Mouse (Mus musculus): ENCODE results near the gene Kcnj9.

Kcnj9 gene

DNA sequence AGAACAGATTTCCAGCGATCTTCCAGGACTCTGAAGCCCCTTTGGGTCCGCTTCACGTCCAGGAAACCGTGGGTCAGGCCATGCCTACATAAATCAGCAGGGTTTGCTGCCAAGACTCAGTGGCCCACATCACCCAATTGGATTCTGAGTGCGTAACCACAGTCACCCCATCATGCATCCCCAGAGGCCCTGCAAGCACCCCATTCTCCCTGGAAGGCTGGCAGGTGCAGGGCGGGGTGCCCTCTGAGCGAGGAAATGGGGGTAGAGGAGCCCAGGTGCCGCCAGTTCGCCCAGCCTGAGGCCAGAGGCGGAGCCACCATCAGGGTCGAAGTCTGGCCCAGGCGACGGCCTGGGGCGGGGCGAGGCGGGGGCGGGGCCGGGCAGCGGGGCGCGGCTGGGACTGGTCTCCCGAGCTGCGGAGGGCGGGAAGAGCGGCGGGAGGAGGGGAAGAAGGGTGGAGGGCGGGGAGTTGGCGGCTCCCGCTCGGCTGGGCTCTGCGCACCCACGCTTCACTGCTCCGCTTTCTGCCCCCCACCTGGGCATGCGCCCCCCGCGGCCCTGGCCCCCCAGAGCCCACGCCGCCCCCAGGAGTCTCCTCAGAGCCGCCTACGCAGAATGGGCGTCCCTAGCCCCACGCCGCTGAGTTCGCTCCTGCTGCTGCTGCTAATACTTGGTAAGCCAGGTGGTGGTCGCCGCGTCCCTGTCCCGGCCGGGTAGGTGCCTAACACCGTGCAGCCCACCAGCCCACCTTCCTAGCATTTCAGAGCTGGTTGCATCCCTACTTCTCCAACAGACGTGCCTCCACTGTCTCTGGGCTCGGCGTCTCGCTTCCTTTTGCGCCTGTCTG is 17.0 kb downstream of the Kcnj9 start:
- peak; percentile 92 to 93 for DNase-seq

DNA sequence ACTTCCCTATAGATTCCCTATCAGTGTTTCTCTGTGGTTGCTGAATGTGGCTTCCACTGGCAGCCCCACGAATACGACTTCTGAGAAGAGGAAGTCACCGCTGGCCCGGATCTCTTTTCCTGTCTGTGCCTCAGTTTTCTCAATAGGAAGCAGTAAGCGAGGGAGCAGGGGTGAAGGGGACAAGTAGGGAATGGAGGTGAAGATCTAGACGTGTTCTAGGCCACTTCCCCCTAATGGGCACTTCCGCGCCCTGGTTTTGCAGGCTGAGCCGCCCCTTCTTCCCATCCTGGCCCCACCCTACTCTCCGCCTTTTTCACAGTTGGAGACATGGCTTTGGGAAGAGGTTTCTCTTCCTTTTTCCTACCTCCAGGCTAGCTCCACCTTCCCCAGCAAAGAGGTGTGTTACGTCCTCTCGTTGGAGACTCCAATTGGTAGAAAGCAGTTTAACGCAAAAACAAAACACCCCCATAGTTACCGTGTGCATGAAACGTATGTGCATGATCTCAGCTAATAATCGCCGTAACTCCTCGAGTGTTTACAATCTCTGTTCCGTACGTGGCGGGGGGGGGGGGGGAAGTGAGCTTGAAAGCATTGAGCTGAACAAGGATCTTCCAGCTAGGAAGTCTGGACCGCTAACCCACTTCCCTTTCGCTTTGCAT is 17.7 kb downstream of the Kcnj9 start:
- DNase-seq = peak; percentile 80

DNA sequence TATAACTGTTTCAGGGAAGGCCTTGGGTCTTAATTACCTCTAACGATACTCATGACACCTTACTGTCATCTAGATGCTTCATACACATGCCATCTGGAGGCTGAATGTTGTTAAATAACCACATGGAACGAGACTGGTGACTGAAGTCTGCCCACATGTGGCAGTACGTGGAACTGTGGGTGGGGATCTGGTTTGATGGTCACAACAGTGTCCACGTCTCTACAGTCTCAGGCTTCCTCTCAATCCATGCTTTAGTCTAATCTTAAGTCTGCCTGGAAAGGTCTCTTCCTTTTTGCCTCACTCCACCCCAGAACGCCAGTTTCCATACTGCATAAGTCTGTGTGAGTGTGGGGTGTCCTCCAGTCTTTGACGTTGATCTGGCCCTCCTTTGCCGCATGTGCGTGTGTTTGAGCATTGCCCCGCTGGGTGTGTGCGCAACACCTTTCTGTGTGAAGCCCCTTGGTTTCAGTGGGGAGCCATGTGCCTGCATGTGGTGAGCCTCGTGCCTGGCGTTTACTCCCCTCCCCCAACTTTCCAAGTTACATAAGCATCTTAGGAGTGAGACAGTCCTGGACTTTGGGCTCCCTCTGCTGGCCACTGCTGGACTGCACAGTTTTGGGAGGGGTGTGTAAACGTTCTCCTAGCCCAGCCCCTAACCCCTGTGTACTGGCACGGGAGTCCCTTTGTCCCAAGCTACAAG is 19.3 kb downstream of the Kcnj9 start:
- DNase-seq = peak; percentile 90 to 94

GRCm38 (mm10) chr1:172308409-172308808 is 20.7 kb downstream of the Kcnj9 start:
- DNase-seq = no peak

GRCm38 (mm10) chr1:172307936-172308335 is 21.2 kb downstream of the Kcnj9 start:
- peak in 1 of 2 experiments; percentile 61 for DNase-seq

GRCm38 (mm10) chr1:172306885-172307284 is 22.2 kb downstream of the Kcnj9 start:
- DNase-seq = no peak

- DNase-seq = no peak
Measured at GRCm38 (mm10) chr1:172306196-172306595, 22.9 kb downstream of the Kcnj9 start.

- DNase-seq = no peak
Measured at GRCm38 (mm10) chr1:172305635-172306034, 23.5 kb downstream of the Kcnj9 start.

DNA sequence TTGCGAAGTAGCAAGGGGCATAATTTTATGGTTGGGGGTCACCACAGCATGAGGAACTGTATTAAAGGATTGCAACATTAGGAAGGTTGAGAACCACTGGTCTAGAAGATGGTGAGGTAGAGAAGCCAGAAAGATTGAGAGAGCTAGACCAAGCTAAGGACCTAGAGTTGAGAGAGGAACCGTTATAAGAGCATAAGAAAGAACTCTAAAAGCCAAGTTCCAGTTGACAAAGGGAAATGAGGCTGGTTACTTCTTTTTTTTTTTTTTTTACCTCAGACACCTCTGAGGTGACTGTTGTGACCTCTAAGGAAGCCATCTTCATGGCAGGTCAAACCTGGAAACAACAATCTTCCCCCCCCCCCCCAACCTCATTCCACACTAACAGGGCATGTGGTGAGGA is 24.0 kb downstream of the Kcnj9 start:
- DNase-seq = no peak

GRCm38 (mm10) chr1:172304443-172304842 is 24.7 kb downstream of the Kcnj9 start:
- DNase-seq = no peak

DNA sequence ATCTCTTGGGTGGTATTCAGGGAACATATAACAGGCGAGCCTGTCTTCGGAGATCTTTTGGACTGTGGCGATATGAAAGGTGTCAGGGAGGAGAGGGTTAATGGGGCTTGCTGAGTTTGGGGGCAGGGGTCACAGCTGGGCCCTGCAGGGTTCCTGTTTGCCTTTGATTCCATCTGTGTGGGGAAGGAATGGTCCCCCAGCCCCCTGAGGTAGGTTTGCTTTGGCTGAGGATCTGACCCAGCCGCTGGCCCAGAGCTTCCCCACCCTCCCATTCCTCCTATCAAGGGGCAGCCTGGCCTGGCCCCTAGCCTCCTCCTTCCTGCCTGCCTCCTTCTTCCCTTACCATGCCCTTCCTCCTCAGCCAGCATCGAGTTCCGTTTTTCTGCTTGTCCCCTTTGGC is 26.3 kb downstream of the Kcnj9 start:
- no peak for DNase-seq

- DNase-seq = no peak
Measured at GRCm38 (mm10) chr1:172302311-172302710, 26.8 kb downstream of the Kcnj9 start.

GRCm38 (mm10) chr1:172301180-172301579 is 27.9 kb downstream of the Kcnj9 start:
- no peak for DNase-seq

- DNase-seq = no peak
Measured at GRCm38 (mm10) chr1:172300247-172300646, 28.9 kb downstream of the Kcnj9 start.

- no peak for DNase-seq
Measured at GRCm38 (mm10) chr1:172299528-172299927, 29.6 kb downstream of the Kcnj9 start.

DNA sequence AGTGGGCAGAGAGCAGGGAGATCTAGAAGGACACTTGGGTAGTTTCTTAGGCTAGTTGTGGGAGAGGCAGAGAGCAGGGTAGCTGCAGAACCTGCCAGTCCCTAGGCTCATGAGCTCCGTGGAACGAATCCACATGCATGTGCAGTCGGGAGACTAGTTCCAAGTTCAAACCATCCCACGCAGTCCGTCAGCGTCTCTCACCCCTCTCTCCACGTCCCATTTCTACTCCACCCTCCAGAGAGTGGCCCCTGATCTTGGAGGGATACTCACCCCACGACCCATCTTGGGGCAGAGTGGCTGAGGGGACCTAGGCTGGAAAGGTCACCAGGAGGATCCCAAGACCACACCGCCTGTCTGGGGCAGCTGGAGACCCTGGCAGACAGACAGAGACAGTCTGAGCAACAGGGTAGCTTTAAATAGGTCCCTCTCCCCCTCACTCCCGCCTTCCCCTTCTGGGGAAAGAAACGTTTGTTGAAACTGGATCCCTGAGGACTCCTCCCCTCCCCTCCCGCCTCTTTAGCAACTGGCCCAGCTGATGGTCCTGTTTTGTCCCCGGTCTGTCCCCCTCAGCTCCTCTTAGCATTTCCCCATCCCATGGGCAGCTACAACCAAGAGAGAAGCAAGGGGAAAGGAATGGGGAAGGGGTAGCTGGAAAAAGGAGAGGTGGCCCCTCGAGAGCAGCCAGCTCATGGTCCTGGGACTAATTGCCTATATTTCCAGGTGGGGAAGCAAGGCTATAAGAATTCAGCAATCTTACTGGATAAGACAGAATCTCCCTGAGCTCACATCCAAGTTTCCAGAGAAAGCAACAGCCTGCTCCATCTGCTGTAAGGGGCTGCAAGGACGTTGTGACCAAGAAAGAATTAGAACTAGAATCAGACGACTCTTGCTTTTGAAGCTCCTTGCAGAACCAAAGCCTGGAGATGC is 31.2 kb downstream of the Kcnj9 start, which contains the start of gene Atp1a2:
TSS of gene Atp1a2 (minus strand) at position 454 of the 927 bp plus-strand sequence.
- DNase-seq = peak; percentile 47 to 67

DNA sequence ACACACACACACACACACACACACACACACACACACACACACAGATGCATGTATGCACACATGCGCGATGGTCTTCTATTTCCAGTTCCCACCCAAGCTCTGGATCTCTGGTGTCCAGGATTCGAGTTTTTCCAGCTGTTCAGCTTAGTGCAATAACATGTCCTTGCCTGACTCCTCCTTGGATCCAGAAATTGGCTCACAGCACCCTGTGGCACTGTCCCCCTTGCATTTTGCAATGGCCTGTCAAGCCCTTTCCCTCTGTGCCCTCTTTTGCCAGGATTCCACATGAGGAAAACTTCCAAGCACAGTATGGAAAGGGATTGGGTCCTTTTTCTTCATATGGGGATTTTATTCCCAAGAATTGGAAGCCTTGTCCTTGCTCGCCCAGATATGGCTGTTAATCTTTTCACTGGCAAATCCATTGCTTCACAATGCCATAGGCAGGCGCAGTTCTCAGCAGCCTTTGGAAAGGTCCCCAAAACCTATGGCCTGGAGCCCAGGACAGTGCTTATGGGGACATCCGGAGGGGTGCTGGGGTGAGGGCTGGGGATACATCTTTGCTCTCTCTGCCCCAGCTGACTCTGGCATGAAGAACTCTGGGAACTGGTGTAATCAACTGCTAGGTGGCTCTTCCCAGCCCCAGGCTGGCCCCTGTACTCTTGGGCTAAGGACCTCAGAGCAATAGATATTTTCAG is 32.2 kb downstream of the Kcnj9 start:
- DNase-seq = peak in 1 of 2 experiments; percentile 65

DNA sequence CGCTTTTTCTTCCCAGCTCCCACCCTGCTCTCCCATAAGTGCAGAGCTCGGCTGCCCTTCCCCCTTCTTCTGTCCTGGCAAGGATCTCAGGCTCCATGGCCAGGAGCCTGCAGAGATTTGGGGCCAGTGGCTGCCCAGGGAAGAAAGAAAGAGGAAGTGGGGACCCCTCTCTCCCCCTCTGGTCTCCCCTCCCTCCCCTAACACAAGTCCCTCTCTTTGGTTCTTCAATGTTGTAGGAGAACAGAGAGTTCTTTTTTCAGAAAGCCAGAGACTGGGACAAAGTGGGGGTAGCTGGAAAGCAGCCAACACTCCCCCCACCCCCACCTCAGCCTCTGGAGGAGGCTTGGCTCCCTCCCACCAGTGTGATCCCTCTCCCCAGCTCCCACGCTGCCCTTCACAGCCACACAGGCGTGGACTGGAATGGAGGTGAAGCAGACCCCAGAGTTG is 33.3 kb downstream of the Kcnj9 start:
- peak in 1 of 2 experiments; percentile 41 for DNase-seq

GRCm38 (mm10) chr1:172293449-172293848 is 35.7 kb downstream of the Kcnj9 start:
- no peak for DNase-seq

GRCm38 (mm10) chr1:172292880-172293279 is 36.2 kb downstream of the Kcnj9 start:
- no peak for DNase-seq

- DNase-seq = no peak
Measured at GRCm38 (mm10) chr1:172289617-172289946, 39.5 kb downstream of the Kcnj9 start.
